Mouse (Mus musculus) myocyte (in vitro differentiated cells): ENCODE data around the gene Six5. TPM values are rescaled to one million over a fixed set of nuclear protein-coding genes. Genes with fewer than 3 reads are reported as not detected.
"Not testable (repeated sequence)": the region's sequence is repeated elsewhere in the genome, so short reads cannot be mapped to it uniquely, and the experiment has no call there.

Experiments used
- H3K27me3 ChIP-seq: one replicate; pipeline ENCODE4 v1.6.1; 2011; ENCODE audit not compliant: control insufficient read depth, insufficient read depth, insufficient read length
- H3K36me3 ChIP-seq: one replicate; pipeline ENCODE4 v1.6.1; 2011; ENCODE audit not compliant: control insufficient read depth, insufficient read depth
- H3K4me2 ChIP-seq: one replicate; pipeline ENCODE4 v1.6.1; 2011; ENCODE audit warnings: low read depth, control low read depth
- H3K4me3 ChIP-seq: one replicate; pipeline ENCODE4 v1.5.1; 2011; ENCODE audit warnings: mild to moderate bottlenecking, control low read depth, moderate library complexity
- H3K79me2 ChIP-seq: one replicate; pipeline ENCODE4 v1.6.1; 2011; ENCODE audit not compliant: control insufficient read depth, insufficient read depth
- H3ac ChIP-seq: one replicate; pipeline ENCODE4 v1.6.1; 2011; ENCODE audit not compliant: control insufficient read depth, insufficient read length
- CEBPB ChIP-seq: IDR thresholded peaks from 2 replicates; pipeline ENCODE4 v1.6.1; 2011; ENCODE audit warnings: mild to moderate bottlenecking, moderate library complexity; ENCODE audit not compliant: poor library complexity, insufficient read depth, severe bottlenecking
- E2F4 ChIP-seq: IDR thresholded peaks from one replicate; pipeline ENCODE4 v1.6.1; 2011; ENCODE audit warnings: mild to moderate bottlenecking, control low read depth, moderate library complexity; ENCODE audit not compliant: insufficient read depth
- MAX ChIP-seq: IDR thresholded peaks from one replicate; pipeline ENCODE4 v1.6.1; 2011; ENCODE audit warnings: low read depth, mild to moderate bottlenecking, control low read depth
- MYOD1 ChIP-seq, 3 experiments: IDR thresholded peaks; one replicate each; pipeline ENCODE4 v1.6.1; 2011; ENCODE audit warnings: control low read depth in 2 of 3, low read depth in 2 of 3, mild to moderate bottlenecking in 2 of 3, moderate library complexity in 1 of 3; ENCODE audit not compliant: insufficient read length in 2 of 3, control insufficient read depth in 1 of 3
- MYOG ChIP-seq, 3 experiments: IDR thresholded peaks; one replicate each; pipeline ENCODE4 v1.6.1; 2011; ENCODE audit warnings: control low read depth in 2 of 3, low read depth in 2 of 3, mild to moderate bottlenecking in 2 of 3; ENCODE audit not compliant: insufficient read length in 2 of 3, control insufficient read depth in 1 of 3, insufficient read depth in 1 of 3
- POLR2A ChIP-seq: IDR thresholded peaks from one replicate; pipeline ENCODE4 v1.6.1; 2011; ENCODE audit warnings: low read depth, mild to moderate bottlenecking, control low read depth, moderate library complexity; ENCODE audit not compliant: insufficient read length
- POLR2AphosphoS2 ChIP-seq: IDR thresholded peaks from one replicate; pipeline ENCODE4 v1.6.1; 2011; ENCODE audit warnings: low read depth, control low read depth; ENCODE audit not compliant: insufficient read length
- REST ChIP-seq: IDR thresholded peaks from one replicate; pipeline ENCODE4 v1.6.1; 2011; ENCODE audit warnings: mild to moderate bottlenecking, control low read depth, moderate library complexity; ENCODE audit not compliant: insufficient read depth, insufficient read length
- SRF ChIP-seq: IDR thresholded peaks from one replicate; pipeline ENCODE4 v1.6.1; 2011; ENCODE audit warnings: low read depth; ENCODE audit not compliant: control insufficient read depth, insufficient read length
- TCF12 ChIP-seq: IDR thresholded peaks from one replicate; pipeline ENCODE4 v1.6.1; 2011; ENCODE audit warnings: mild to moderate bottlenecking, control low read depth; ENCODE audit not compliant: poor library complexity, insufficient read depth, severe bottlenecking
- TCF3 ChIP-seq: IDR thresholded peaks from one replicate; pipeline ENCODE4 v1.6.1; 2011; ENCODE audit warnings: low read depth, control low read depth; ENCODE audit not compliant: insufficient read length
- USF1 ChIP-seq: IDR thresholded peaks from one replicate; pipeline ENCODE4 v1.6.1; 2011; ENCODE audit warnings: low read depth, mild to moderate bottlenecking, control low read depth, moderate library complexity
- polyA plus RNA-seq: library from polyadenylated mRNA; unstranded; fragments of >200 nt; fragmentation: generic; extraction: Trizol; gene quantifications from one replicate; pipeline ENCODE4 v1.2.1, GENCODE M21; 2012; ENCODE audit warnings: missing spikeins

Six5 gene
- polyA plus RNA-seq, 1 experiment: 1.6 TPM

DNA sequence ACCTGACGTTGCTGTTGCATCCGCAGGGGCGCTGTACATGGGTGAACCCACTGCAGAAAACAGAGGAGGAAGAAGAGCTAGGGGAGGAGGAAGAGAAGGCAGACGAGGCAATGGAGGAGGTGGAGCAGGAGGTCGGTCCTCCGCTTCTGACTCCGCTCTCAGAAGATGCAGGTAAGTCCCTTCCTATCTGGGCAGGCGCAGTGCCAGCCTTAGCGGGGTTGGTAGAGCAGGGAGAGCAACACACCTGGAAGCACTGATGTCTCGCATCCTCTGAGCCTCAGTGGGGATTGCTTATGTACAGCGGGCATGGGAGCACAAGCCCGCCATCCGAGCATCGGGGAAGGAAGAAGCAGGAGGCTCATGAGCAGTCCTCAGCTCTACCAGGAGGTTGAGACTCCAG is 27.3 kb upstream of the Six5 start:
- Histone ChIP-seq H3K4me3 (no peak overlapping the region), H3ac (no peak overlapping the region), H3K27me3 (peaks cover 19% of the 10 kb centered on the region), H3K79me2 (no peaks in the 10 kb centered on the region), H3K36me3 (no peaks in the 10 kb centered on the region), H3K4me2 (no peak overlapping the region)
- TF ChIP-seq TCF3 (no peak), POLR2A (no peak), MYOD1 (IDR thresholded peaks at IDR 0.05; ENCODE audit: control insufficient read depth in 1 of 3, insufficient read length in 2 of 3, low read depth in 2 of 3) (no peak), TCF12 (no peak), USF1 (no peak), E2F4 (no peak), REST (no peak)

DNA sequence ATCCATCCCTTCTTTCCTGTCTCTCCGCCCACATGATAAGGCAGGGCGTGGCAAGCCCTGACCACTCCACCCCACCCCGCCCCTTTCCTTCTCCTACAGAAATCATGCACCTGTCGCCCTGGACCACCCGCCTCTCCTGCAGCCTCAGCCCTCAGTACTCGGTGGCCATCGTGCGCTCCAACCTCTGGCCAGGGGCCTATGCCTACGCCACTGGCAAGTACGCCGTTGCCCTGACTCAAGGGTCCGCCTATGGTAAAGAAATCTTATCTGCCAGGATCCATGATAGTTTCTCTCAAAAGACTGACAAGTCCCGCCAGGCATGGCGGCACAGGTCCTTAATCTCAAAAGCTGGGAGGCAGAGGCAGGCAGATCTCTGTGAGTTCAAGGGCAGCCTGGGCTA is 26.5 kb upstream of the Six5 start:
- H3K27me3 ChIP-seq: peaks cover 19% of the 10 kb centered on the region
- TF ChIP-seq CEBPB (no peak), REST (no peak), MYOD1 (IDR thresholded peaks at IDR 0.05; ENCODE audit: control insufficient read depth in 1 of 3, insufficient read length in 2 of 3, low read depth in 2 of 3) (no peak), MAX (no peak), E2F4 (no peak), POLR2AphosphoS2 (no peak), POLR2A (no peak), TCF12 (no peak), TCF3 (no peak), SRF (no peak), USF1 (no peak), MYOG (IDR thresholded peaks at IDR 0.05; ENCODE audit: control insufficient read depth in 1 of 3, insufficient read depth in 1 of 3, insufficient read length in 2 of 3, low read depth in 2 of 3) (no peak)

DNA sequence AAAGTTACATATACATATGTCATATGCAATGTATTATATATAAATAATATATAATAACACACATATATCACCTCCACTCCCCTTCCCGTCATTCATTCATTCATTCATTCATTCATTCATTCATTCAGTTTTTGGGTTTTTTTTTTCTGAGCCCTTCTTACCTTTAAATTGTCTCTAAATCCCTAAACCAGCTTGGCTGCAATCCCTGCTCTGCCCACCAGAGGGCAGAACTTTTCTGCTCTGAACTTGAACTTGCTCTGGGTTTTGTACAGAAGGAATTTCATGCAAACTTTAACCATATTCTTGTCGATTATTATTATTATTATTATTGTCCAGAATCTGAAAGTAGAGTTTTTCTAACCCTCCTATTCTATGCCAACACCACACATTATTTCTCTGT is 25.7 kb upstream of the Six5 start:
- H3K79me2 ChIP-seq: no peaks in the 10 kb centered on the region
- H3K36me3 ChIP-seq: no peaks in the 10 kb centered on the region
- no peak overlapping the region for H3K4me2 ChIP-seq
- no peak overlapping the region for H3ac ChIP-seq
- peaks cover 19% of the 10 kb centered on the region for H3K27me3 ChIP-seq
- TF ChIP-seq TCF3 (no peak), MYOD1 (IDR thresholded peaks at IDR 0.05; ENCODE audit: control insufficient read depth in 1 of 3, insufficient read length in 2 of 3, low read depth in 2 of 3) (no peak), MYOG (IDR thresholded peaks at IDR 0.05; ENCODE audit: control insufficient read depth in 1 of 3, insufficient read depth in 1 of 3, insufficient read length in 2 of 3, low read depth in 2 of 3) (no peak), SRF (no peak), TCF12 (no peak), POLR2A (no peak), CEBPB (no peak), POLR2AphosphoS2 (no peak), E2F4 (no peak), REST (no peak), USF1 (no peak), MAX (no peak)
- H3K4me3 ChIP-seq: no peak overlapping the region

More for the DNA sequence above, 26.5 kb upstream of the Six5 start:
- H3K36me3 ChIP-seq: no peaks in the 10 kb centered on the region
- no peaks in the 10 kb centered on the region for H3K79me2 ChIP-seq
- H3K4me2 ChIP-seq: no peak overlapping the region
- H3K4me3 ChIP-seq: no peak overlapping the region
- H3ac ChIP-seq: no peak overlapping the region

DNA sequence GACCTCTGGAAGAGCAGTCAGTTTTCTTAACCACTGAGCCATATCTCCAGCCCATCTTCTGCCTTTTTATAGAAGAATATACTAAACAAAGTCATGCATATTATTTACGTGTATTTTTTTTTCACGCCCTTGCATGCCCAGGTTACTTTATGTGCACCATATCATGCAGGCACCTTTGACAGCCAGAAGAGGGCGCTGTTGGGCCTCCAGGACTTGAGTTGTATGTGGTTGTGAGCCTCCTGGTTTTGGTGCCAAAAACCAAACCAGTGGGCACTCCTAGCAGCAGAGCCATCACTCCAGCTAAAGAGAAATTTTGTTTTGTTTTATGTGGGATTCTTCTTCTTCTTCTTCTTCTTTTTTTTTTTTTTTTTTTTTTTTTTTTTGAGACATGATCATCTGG is 24.9 kb upstream of the Six5 start:
- no peak for TF ChIP-seq E2F4
- TF ChIP-seq POLR2A: no peak
- no peak for TF ChIP-seq POLR2AphosphoS2
- no peak for TF ChIP-seq MYOG (IDR thresholded peaks at IDR 0.05; ENCODE audit: control insufficient read depth in 1 of 3, insufficient read depth in 1 of 3, insufficient read length in 2 of 3, low read depth in 2 of 3)
- TF ChIP-seq CEBPB: no peak
- TF ChIP-seq TCF12: no peak
- no peak for TF ChIP-seq SRF
- no peak for TF ChIP-seq TCF3
- no peak for TF ChIP-seq REST
- no peak for TF ChIP-seq USF1
- no peak for TF ChIP-seq MYOD1 (IDR thresholded peaks at IDR 0.05; ENCODE audit: control insufficient read depth in 1 of 3, insufficient read length in 2 of 3, low read depth in 2 of 3)
- TF ChIP-seq MAX: no peak
- no peak overlapping the region for H3K4me2 ChIP-seq
- peaks cover 16% of the 10 kb centered on the region for H3K27me3 ChIP-seq
- H3K4me3 ChIP-seq: no peak overlapping the region
- no peaks in the 10 kb centered on the region for H3K79me2 ChIP-seq
- H3K36me3 ChIP-seq: no peaks in the 10 kb centered on the region
- no peak overlapping the region for H3ac ChIP-seq

DNA sequence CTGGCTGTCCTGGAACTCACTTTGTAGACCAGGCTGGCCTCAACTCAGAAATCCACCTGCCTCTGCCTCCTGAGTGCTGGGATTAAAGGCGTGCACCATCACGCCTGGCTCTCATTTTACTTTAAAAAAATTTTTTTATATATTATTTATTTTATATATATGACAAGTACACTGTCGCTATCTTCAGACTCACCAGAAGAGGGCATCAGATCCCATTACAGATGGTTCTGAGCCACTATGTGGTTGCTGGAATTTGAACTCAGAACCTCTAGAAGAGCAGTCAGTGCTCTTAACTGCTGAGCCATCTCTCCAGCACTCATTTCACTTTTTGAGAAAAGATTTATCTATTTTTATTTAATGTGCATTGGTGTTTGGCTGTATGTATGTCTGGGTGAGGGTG is 23.4 kb upstream of the Six5 start:
- H3K79me2 ChIP-seq, H3K36me3 ChIP-seq, H3K4me2 ChIP-seq, H3ac ChIP-seq, H3K27me3 ChIP-seq, H3K4me3 ChIP-seq: not testable (repeated sequence)
